Mouse (Mus musculus) brown adipose tissue, adult 24 weeks (tissue): Measurements from ENCODE around the gene Pbld1. TPM values are rescaled to one million over a fixed set of nuclear protein-coding genes. Genes with fewer than 3 reads are reported as not detected.

Source experiments
- H3K27ac ChIP-seq: fragments of 200-500 bp; replicated peaks from 2 replicates; pipeline ENCODE4 v1.5.1; 2012; ENCODE audit warnings: low read depth, mild to moderate bottlenecking, low read length
- H3K4me1 ChIP-seq: fragments of 200-500 bp; 2 replicates; pipeline ENCODE4 v1.6.1; 2012; ENCODE audit warnings: low read length, mixed read lengths; ENCODE audit not compliant: control insufficient read depth, insufficient read depth, insufficient read length
- H3K4me3 ChIP-seq: fragments of 200-500 bp; 2 replicates; pipeline ENCODE4 v1.5.1; 2012; ENCODE audit warnings: low read depth, mild to moderate bottlenecking, low read length, moderate library complexity; ENCODE audit not compliant: insufficient read depth
- polyA plus RNA-seq: library from polyadenylated mRNA; stranded (reverse); fragments of >200 nt; gene quantifications from 2 replicates; pipeline ENCODE4 v1.2.4, GENCODE M21; 2012; ENCODE audit not compliant: missing spikeins, insufficient read depth, insufficient read length

The Pbld1 gene
- polyA plus RNA-seq, 1 experiment = 5.3 TPM

DNA sequence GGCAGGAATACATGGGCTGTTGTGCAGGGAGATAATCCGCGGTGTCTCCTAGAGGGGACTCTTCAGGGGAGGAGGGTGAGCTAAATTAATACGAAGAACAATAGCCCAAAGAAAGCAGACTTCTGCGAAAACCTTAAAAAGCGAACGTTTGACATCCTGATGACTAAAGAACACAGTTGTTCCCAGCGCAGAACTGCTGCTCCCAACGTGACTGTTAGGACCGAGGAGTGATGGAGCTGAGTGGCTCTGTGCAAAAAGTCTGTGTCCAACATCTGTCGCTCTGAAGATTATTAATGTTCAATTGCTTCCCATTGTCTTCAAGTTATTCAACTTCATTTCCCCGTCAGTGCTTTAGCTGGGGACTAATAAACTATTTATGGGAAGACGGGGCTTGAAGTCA lies 38.2 kb downstream of the Pbld1 start:
- no peaks in the 10 kb centered on the region for H3K4me1 ChIP-seq
- no peak overlapping the region for H3K27ac ChIP-seq
- H3K4me3 ChIP-seq = no peak overlapping the region

DNA sequence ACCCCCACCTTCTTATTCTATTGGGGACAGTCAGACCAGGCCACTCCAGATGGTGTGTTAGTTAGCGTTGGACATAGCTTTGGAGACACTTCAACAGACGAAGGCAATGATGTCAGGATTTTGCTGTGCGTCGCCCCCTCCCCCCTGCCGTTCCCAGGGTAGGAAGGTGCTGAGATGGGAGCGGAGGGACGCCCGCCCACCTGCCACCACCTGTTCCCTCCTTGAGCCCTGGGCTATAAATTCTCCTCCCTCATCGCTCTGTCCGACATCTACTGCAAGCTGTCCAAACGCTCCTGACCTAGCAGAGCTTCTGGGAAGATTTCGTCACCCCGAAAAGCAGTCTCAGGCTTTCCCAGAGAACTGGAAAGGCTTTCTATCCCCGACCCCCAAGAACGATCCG lies 39.6 kb downstream of the Pbld1 start, which contains the start of gene Atoh7:
Gene Atoh7 (plus strand): TSS at position 131 of the 400 bp plus-strand sequence.
- no peak within 1 kb of the TSS for H3K27ac ChIP-seq
- peak within 1 kb of the TSS; percentile 55 for H3K4me3 ChIP-seq

DNA sequence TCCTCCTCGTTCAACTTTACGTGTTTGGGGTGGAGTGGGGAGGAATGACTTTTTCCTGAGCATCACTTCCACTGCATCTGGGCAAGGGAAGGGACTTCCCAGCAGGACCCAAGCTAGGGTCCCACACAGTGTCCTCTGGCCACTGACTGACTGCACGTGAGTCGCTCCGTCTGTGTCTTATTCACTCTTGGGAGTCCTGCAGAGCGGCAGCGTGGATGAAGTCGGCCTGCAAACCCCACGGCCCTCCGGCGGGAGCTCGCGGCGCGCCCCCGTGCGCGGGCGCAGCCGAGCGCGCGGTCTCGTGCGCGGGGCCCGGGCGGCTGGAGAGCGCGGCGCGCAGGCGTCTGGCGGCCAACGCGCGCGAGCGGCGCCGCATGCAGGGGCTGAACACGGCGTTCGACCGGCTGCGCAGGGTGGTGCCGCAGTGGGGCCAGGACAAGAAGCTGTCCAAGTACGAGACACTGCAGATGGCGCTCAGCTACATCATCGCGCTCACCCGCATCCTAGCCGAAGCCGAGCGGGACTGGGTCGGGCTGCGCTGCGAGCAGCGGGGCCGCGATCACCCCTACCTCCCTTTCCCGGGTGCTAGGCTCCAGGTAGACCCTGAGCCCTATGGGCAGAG lies 40.1 kb downstream of the Pbld1 start:
- no peak overlapping the region for H3K27ac ChIP-seq
- H3K4me3 ChIP-seq = peak overlapping the region; percentile 55
- no peaks in the 10 kb centered on the region for H3K4me1 ChIP-seq

More for the DNA sequence above, 39.6 kb downstream of the Pbld1 start, which contains the start of gene Atoh7:
- H3K4me1 ChIP-seq = no peaks in the 10 kb centered on the region

DNA sequence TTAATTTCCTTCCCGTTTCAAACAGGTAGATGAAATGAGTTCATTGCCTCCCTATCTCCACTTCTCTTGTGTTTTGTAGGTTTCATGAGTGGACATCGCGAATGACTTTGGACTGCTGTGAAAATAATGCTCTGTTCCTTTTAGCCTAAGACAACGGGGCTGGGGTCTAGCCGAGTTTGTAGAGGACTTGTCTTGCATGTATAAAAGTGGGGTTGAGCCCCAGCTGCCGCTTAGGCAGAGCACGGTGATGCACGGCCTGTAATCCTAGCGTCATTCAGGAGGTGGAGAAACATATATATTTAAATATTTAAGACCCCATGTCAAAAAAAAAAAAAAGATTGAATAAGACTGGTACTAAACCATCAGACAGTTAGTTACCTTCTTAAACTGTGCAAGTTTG lies 40.7 kb downstream of the Pbld1 start:
- H3K4me3 ChIP-seq = peak overlapping the region; percentile 55; the same call in 1 of the 2 replicates

DNA sequence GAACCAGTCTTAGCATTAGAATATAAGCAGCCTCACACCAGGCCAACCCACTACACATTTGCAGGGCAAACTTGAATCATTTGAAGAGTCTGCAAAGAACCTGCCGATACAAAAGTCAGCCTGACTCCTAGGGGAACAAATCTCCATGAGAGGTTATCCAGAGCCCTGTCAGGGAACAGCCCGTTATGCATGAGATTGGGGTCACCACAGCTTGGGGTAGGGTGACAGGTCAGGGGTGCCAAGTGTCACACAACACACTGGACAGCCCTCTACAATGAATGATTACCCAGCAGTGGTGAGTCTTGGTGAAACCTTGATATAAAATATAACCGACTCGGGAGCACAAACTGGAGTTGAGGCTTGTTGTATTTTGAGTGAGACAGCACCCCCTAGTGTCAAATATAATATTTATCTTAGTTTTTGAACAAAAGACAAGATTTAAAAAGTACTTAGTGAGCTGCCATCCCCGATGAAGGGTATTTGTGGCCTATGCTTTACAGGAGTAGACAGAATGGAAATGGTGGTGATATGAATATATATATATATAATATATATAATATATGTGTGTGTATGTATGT lies 53.2 kb downstream of the Pbld1 start:
- Histone ChIP-seq H3K4me1 (no peaks in the 10 kb centered on the region), H3K27ac (no peak overlapping the region), H3K4me3 (no peak overlapping the region)

More for the DNA sequence above, 40.7 kb downstream of the Pbld1 start:
- H3K27ac ChIP-seq = no peak overlapping the region
- H3K4me1 ChIP-seq = no peaks in the 10 kb centered on the region

DNA sequence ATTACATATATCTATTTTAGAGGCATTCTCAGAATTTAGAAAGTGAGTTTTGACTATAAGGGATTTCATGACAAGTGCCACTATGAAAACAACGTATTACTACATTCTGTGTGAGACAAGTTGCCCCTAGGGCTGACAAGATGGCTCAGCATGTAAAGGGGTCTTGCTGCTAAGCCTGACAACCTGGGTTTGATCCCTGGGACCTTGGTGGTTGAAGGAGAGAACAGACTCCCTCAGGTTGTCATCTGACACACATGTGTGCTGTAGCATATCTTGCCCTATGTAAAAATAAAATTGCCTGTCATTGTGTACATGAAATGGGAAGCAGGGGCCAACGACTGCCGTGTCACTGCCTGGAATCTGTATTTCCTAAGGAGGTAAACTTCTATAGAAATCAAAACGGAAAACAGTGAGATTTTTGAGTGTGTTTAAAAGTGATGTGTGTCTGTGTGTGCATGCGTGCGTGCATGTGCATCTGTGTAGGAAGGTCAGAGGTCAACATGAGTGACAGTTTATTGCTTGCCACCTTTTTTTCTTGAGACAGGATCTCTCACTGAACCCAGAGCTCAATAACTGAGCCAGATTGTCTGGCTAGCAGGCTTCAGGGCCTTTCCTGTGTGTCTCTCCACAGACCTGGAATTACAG lies 53.9 kb downstream of the Pbld1 start:
- no peaks in the 10 kb centered on the region for H3K4me1 ChIP-seq
- H3K4me3 ChIP-seq = no peak overlapping the region
- H3K27ac ChIP-seq = no peak overlapping the region

DNA sequence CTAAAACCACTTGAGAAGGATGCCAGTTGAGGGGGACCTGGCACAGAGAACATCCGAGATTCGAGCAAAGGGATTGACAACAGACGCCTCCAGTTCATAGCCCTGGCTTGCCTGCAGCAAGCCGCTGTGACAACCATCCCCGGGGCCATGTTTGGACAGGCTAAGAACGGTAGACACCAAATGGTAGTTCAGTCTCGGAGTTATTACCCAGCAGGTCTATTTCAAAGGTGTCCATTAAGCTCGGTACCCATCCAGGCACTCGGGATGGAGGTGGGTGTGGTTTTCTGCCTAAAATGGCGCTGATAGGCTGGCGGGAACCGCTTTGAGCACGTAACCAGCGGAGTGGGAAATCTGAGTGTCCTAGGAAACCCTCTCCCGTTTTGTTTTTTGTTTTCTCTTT lies 55.9 kb downstream of the Pbld1 start:
- Histone ChIP-seq H3K4me3 (no peak overlapping the region), H3K27ac (no peak overlapping the region), H3K4me1 (no peaks in the 10 kb centered on the region)

DNA sequence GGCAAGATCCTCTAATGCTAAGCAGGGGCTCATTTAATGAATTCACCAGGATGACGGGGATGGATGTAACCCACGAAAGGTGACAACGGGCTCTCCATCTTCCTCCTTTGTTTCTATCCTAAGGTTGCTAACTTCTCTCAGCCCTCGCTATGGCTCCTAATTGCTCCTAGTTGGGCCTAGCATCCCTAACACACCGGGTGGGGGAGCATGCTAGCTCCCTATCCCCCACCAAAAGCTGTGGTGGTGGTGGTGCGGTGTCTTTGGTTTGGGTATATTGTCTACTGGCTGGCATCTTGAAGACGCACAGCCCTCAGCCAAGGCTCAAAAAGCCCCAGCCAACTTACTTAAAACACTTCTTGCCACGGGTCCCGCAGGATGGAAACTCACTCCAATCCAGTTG lies 56.4 kb downstream of the Pbld1 start:
- H3K4me3 ChIP-seq = no peak overlapping the region
- no peak overlapping the region for H3K27ac ChIP-seq
- no peaks in the 10 kb centered on the region for H3K4me1 ChIP-seq

DNA sequence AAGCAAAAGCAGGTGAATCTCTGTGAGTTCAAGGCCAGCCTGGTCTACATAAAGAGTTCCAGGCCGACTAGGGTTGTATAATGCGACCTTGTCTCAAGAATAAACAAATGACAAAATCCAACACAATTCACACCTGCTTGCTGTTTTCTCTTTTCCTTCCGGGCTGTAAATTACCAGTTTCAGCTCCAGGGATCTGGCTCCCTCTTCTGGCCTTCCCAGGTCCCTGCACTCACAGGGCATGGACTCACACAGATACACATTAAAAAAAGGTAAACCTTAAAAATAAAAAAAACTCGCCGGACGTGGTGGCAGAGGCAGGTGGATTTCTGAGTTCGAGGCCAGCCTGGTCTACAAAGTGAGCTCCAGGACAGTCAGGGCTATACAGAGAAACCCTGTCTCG lies 57.6 kb downstream of the Pbld1 start:
- H3K4me1 ChIP-seq = no peaks in the 10 kb centered on the region
- H3K27ac ChIP-seq = no peak overlapping the region
- H3K4me3 ChIP-seq = no peak overlapping the region

DNA sequence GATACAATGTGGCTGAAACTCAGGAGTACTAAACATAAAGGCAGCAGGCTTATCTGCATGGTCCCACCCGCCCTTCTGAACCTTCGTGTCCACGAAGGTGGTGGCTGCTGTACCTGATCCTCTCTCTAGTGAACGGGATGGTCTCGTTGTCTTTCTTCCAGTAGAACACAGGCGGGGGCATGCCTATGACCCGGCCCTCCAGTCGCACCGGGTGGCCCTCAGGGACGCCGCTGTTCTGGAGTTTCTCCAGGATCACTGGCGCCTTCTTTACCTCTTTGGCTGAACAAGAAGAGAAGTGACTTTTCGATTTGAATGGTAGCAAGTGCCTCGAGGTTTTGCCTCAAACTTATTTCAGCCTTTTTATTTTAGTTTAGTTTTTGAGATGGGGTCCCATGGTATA lies 60.0 kb downstream of the Pbld1 start:
- Histone ChIP-seq H3K4me1 (no peaks in the 10 kb centered on the region), H3K27ac (no peak overlapping the region), H3K4me3 (no peak overlapping the region)

DNA sequence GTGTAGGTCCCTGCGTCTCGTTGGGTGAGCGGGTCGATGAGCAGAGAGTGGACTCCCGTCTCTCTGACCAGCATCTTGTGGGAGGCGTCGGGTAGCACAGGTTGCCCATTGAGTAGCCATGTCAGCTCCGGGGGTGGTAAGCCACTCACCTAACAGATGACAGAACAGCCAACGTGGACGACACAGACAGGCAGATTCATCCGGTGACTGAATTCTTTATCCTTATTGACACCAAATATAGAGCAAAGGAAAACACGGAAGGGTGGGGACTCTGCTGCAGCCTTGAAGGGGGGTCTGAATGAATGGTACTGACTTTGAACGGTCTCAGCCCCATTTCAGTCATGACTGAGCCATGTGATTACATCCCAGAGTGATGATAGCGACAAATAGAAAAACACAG lies 62.0 kb downstream of the Pbld1 start:
- Histone ChIP-seq H3K4me3 (no peak overlapping the region), H3K27ac (no peak overlapping the region)

DNA sequence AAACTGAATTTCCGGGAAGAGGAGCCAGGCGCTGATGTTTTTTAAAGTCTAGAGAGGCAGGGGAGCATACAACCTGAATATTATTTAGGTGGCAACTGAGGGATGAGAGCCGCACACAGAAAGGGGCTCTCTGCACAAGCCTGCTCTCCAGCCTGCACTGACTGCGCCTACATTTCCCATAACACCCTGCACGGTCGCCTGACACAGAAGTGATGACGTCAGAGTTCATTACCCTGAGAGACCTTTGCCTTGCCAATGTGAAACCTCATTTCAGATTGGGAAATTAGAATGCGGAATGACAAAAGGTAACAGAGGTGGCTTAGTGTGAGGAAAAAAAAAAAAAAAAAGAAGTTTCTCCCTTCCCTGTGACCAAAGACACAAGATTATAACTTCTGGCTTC lies 62.6 kb downstream of the Pbld1 start:
- Histone ChIP-seq H3K27ac (no peak overlapping the region), H3K4me1 (no peaks in the 10 kb centered on the region; the same call in 1 of the 2 replicates), H3K4me3 (no peak overlapping the region)

More for the DNA sequence above, 62.0 kb downstream of the Pbld1 start:
- no peaks in the 10 kb centered on the region for H3K4me1 ChIP-seq

DNA sequence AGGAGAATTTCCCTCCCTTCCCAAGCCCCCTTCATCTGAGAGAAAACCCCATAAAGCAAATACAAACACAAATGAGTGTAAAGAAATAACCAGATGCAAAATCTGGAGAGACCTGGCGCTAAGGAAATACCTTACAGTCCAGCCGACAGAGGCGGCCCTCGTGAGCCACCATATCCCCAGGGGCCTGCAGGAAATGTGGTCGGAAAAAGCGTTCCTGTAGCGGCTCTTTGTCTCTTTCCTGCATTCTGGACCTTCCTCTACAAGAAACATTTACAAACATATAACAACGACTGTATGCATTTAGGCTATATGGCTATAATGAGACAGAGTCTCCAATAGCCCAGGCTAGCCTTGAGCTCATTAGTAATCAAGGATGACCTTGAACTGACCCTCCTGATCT lies 63.2 kb downstream of the Pbld1 start:
- H3K4me3 ChIP-seq = no peak overlapping the region
- no peaks in the 10 kb centered on the region; the same call in 1 of the 2 replicates for H3K4me1 ChIP-seq
- H3K27ac ChIP-seq = no peak overlapping the region

DNA sequence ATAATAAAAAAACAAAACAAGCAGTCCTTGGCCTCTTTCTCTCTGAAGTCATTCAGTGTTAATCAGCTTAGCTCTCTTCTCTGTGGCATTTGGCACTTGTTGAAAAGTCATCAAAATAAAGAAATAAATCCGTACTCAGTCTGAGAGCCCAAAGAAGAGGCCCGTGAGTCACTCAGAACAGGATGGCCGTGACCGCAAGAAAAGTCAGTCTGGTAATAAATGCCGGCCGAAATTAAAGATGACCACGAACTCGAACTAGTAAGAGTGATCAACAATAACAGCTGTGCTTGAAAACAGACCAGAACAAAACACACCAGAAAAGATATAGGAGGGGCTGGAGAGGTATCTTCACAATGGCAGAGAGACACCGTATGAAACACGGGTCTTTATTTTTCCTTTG lies 64.1 kb downstream of the Pbld1 start:
- Histone ChIP-seq H3K27ac (no peak overlapping the region), H3K4me3 (no peak overlapping the region), H3K4me1 (no peaks in the 10 kb centered on the region; the same call in 1 of the 2 replicates)

DNA sequence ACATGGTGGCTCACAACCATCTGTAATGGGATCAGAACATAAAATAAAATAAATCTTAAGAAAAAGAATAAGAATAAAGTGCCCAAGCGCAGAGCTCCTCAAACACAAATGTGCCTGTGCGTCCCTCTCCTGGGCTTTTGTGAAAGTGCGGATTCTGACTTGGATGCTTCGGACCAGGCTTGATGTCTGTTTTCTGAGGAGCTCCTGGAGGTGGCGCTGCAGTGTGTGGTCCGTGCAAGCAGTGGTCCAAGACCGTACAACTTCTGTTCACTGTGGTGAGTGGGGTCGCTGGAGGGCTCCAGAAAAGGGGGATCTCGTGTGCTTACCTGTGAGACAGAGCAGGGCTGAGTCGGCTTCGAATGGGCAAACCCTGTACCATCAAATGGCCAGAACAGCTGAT lies 65.4 kb downstream of the Pbld1 start:
- Histone ChIP-seq H3K27ac (no peak overlapping the region), H3K4me3 (no peak overlapping the region), H3K4me1 (no peaks in the 10 kb centered on the region; the same call in 1 of the 2 replicates)

DNA sequence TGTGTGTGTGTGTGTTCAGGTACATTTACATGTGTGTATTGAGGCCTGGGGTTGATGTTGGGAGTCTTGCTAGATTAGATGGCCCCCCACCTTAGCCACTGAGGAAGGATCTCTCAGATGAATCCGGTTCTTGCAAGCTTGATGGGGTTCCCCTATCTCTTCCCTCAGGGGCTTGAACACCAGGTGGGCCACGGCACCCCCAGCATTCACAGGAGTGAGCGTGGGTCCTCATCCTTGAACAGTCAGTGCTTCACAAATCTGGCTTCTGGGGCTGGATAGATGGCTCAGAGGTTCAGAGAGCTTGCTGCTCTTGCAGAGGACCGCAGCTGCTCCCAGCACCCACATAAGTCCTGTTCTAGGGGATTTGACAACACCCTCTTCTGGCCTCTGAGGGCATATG lies 66.2 kb downstream of the Pbld1 start:
- Histone ChIP-seq H3K4me1 (no peaks in the 10 kb centered on the region; the same call in 1 of the 2 replicates), H3K4me3 (no peak overlapping the region), H3K27ac (no peak overlapping the region)
